Mouse (Mus musculus) CH12.LX (cell line): ENCODE results near the gene Shbg. TPM values are rescaled to one million over a fixed set of nuclear protein-coding genes. Genes with fewer than 3 reads are reported as not detected.
A peak's percentile ranks its signal among the peaks of the same experiment; 100 is the strongest.
"Not testable (repeated sequence)": the region's sequence is repeated elsewhere in the genome, so short reads cannot be mapped to it uniquely, and the experiment has no call there.

Experiments used
- DNase-seq: peaks from one replicate; pipeline ENCODE4 v3.0.0-alpha.2; 2013; ENCODE audit errors: extremely low read depth
- H3K27ac ChIP-seq: 2 replicates; pipeline ENCODE4 v1.5.1; 2012; ENCODE audit warnings: low read depth, mild to moderate bottlenecking, control low read depth, moderate library complexity; ENCODE audit not compliant: insufficient read depth
- H3K27me3 ChIP-seq: replicated peaks from 2 replicates; pipeline ENCODE3; 2012; ENCODE audit warnings: inconsistent platforms
- H3K36me3 ChIP-seq, 2 experiments: replicated peaks in 1 of 2; 2 replicates each; pipeline versions ENCODE3 to v1.6.1; 2012; ENCODE audit warnings: inconsistent platforms in 1 of 2, low read length in 1 of 2, mild to moderate bottlenecking in 1 of 2, mixed read lengths in 1 of 2, moderate library complexity in 1 of 2; ENCODE audit not compliant: control insufficient read depth in 1 of 2, insufficient read depth in 1 of 2
- H3K4me1 ChIP-seq, 2 experiments: 2 replicates each; pipeline ENCODE4 v1.6.1; 2012; ENCODE audit warnings: inconsistent platforms in 1 of 2, moderate library complexity in 1 of 2; ENCODE audit not compliant: insufficient read depth in 2 of 2, control insufficient read depth in 1 of 2
- H3K4me2 ChIP-seq: 2 replicates; pipeline ENCODE4 v1.6.1; 2012; ENCODE audit warnings: low read depth, mild to moderate bottlenecking, control low read depth; ENCODE audit not compliant: poor library complexity, insufficient read depth, severe bottlenecking
- H3K4me3 ChIP-seq, 3 experiments: fragments of 150-350 bp in 1 of 3; sonication (generic) in 1 of 3; replicated peaks in 1 of 3; 2 replicates each; pipeline versions ENCODE3 to v1.5.1; 2011 to 2012; ENCODE audit warnings: low read depth in 2 of 3, low read length in 2 of 3, mild to moderate bottlenecking in 2 of 3, moderate library complexity in 2 of 3, control low read depth in 1 of 3, improper control_type of control experiment in 1 of 3, inconsistent platforms in 1 of 3, mixed read lengths in 1 of 3; ENCODE audit not compliant: poor library complexity in 1 of 3
- H3K79me2 ChIP-seq: replicated peaks from 2 replicates; pipeline ENCODE4 v1.6.1; 2012; ENCODE audit warnings: mild to moderate bottlenecking, moderate library complexity; ENCODE audit not compliant: control insufficient read depth, poor library complexity, insufficient read depth, severe bottlenecking; ENCODE audit errors: extremely low read depth
- H3K9ac ChIP-seq: 2 replicates; pipeline ENCODE4 v1.6.1; 2012; ENCODE audit warnings: low read depth, mild to moderate bottlenecking, control low read depth, moderate library complexity; ENCODE audit not compliant: insufficient read depth
- H3K9me3 ChIP-seq: replicated peaks from 2 replicates; pipeline ENCODE3; 2012; ENCODE audit warnings: low read length, inconsistent platforms, mixed read lengths
- CTCF ChIP-seq, 2 experiments: IDR thresholded peaks in 1 of 2; conservative IDR thresholded peaks in 1 of 2; 2 replicates each; pipeline ENCODE4 v1.5.1; 2011 to 2012; ENCODE audit warnings: low read depth in 2 of 2, low read length in 2 of 2, improper control_type of control experiment in 1 of 2, inconsistent platforms in 1 of 2, mild to moderate bottlenecking in 1 of 2, moderate library complexity in 1 of 2
- HCFC1 ChIP-seq: IDR thresholded peaks from 2 replicates; pipeline ENCODE4 v1.6.1; 2012; ENCODE audit warnings: low read depth, mild to moderate bottlenecking, inconsistent platforms, low read length, improper control_type of control experiment
- MEF2A ChIP-seq: IDR thresholded peaks from 2 replicates; pipeline ENCODE4 v1.6.1; 2014; ENCODE audit warnings: low read depth, mild to moderate bottlenecking, inconsistent platforms, low read length, improper control_type of control experiment, borderline replicate concordance
- MXI1 ChIP-seq: IDR thresholded peaks from 2 replicates; pipeline ENCODE4 v1.6.1; 2011; ENCODE audit warnings: mild to moderate bottlenecking, low read depth, low read length, improper control_type of control experiment
- NELFE ChIP-seq: IDR thresholded peaks from 2 replicates; pipeline ENCODE4 v1.6.1; 2011; ENCODE audit warnings: low read depth, low read length, improper control_type of control experiment
- PAX5 ChIP-seq: IDR thresholded peaks from 2 replicates; pipeline ENCODE4 v1.6.1; 2012; ENCODE audit warnings: low read length, inconsistent platforms, mixed read lengths
- SIN3A ChIP-seq: IDR thresholded peaks from 2 replicates; pipeline ENCODE4 v1.6.1; 2012; ENCODE audit warnings: low read length, improper control_type of control experiment, inconsistent platforms
- ZKSCAN1 ChIP-seq: IDR thresholded peaks from 2 replicates; pipeline ENCODE4 v1.6.1; 2012; ENCODE audit warnings: low read depth, inconsistent platforms, low read length, improper control_type of control experiment, borderline replicate concordance
- ZNF384 ChIP-seq: IDR thresholded peaks from 2 replicates; pipeline ENCODE4 v1.6.1; 2012; ENCODE audit warnings: low read depth, low read length, improper control_type of control experiment, inconsistent platforms
- dilution Hi-C: fragments of 300-500 bp; cut with MboI; formaldehyde crosslinking; loops from 2 replicates; pipeline ENCODE4 v1.14.3; 2020; ENCODE audit warnings: low sequenced_read_pairs; ENCODE audit not compliant: extremely low pct_unique_long_range_greater_than_20kb, extremely low pct_ligation_motif_present
- in situ Hi-C: fragments of 300-500 bp; cut with MboI; formaldehyde crosslinking; loops from 3 replicates; pipeline ENCODE4 v1.14.3; 2019; ENCODE audit warnings: low sequenced_read_pairs, low pct_ligation_motif_present, low pct_unique_long_range_greater_than_20kb, mixed read lengths
- polyA plus RNA-seq: library from polyadenylated mRNA; unstranded; fragments of >175 nt; gene quantifications from 2 replicates; pipeline ENCODE4 v1.2.1, GENCODE M21; 2012; ENCODE audit warnings: low read depth; ENCODE audit not compliant: insufficient read length
- total RNA-seq, 2 experiments: library from RNA; depleted of rRNA; stranded (reverse); fragments of 300-350 nt in 1 of 2; fragments of >200 nt in 1 of 2; gene quantifications; 2 replicates each; pipeline ENCODE4 v1.2.3; 2012 to 2014

Gene Shbg
- total and polyA plus RNA-seq, 3 experiments = not detected

DNA sequence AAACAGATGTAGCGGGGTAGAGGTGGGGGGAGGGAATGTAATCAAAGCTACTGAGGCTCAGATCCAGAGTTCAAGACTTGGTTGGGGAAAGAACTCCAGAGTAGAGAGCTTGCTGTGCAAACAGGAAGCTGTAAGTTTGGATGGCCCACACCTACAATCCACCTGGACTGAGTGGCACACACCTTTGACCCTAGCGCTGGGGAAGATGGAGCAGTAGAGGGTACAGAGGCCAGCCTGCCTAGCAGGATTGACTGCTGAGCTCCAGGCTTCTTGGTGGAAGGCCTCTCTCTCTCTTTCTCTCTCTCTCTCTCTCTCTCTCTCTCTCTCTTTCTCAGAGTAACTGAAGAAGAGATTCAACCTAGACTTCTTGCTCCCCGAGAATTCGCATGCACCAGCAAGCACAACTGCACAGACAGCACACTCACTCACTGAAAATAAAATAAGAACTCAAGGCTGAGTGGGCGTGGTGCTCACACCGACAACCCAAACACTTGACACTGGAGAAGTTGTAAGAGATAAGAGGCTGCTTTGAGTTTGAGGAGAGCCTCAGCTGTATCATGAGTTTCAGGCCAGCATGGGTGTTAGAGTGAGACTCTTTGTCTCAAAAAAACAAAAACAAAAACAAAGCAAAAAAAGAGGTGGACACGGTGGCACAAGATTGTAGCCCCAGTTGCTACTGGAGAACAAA is 2.8 kb upstream of the Shbg start:
- Histone ChIP-seq H3K4me2 (no peak overlapping the region), H3K27me3 (peaks cover 58% of the 10 kb centered on the region), H3K79me2 (no peaks in the 10 kb centered on the region), H3K9ac (no peak overlapping the region), H3K9me3 (no peaks in the 10 kb centered on the region), H3K4me3 (no peak overlapping the region), H3K27ac (no peak overlapping the region), H3K4me1 (no peaks in the 10 kb centered on the region), H3K36me3 (no peaks in the 10 kb centered on the region)
- DNase-seq = no peak
- in situ Hi-C loops (no loop called here), dilution Hi-C loops (no loop called here)
- TF ChIP-seq ZKSCAN1 (no peak), SIN3A (no peak)

DNA sequence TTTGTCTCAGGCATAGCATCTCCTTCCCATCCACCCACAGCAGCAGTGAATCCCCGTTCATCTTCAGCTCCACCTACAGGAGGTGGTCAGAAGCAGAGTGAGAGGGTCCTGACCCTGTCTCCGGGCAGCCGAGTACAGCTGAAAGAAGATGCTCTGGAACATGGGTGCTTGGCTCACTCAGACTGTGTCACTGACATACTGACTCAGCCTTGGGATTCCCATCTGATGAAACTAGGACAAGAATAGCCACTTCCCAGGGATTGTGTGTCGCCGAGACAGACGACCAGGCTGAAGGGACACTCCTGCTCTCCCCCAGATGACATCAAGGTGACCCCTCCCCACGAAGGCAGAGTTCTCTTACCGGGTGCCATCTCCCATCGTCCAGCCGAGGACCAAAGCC is 924 bp downstream of the Shbg start:
- in situ Hi-C loops = loop anchor here (5.0 kb wide), 1 partner anchor 74 kb away; no protein-coding TSS in a partner anchor
- Histone ChIP-seq H3K27me3 (peaks cover 75% of the 10 kb centered on the region), H3K4me3 (no peak overlapping the region), H3K9me3 (no peaks in the 10 kb centered on the region), H3K36me3 (no peaks in the 10 kb centered on the region), H3K4me1 (peaks cover 0 to 11% of the 10 kb centered on the region in 2 experiments; a peak in 3 of 4 replicates), H3K9ac (no peak overlapping the region), H3K27ac (no peak overlapping the region), H3K79me2 (no peaks in the 10 kb centered on the region), H3K4me2 (no peak overlapping the region)
- TF ChIP-seq PAX5 (no peak), MEF2A (no peak), CTCF (conservative IDR thresholded peaks at IDR 0.05 in 1 of 2, IDR thresholded peaks at IDR 0.05 in 1 of 2; ENCODE audit: low read depth in 2 of 2, low read length in 2 of 2) (peak in 1 of 2 experiments; percentile 28; a peak in 2 of 4 replicates)
- DNase-seq = no peak
- dilution Hi-C loops = no loop called here

- H3K9ac ChIP-seq, H3K79me2 ChIP-seq, H3K27ac ChIP-seq, dilution Hi-C loops: not testable (repeated sequence)
- peaks cover 0 to 11% of the 10 kb centered on the region in 2 experiments; a peak in 3 of 4 replicates for H3K4me1 ChIP-seq
- peaks cover 87% of the 10 kb centered on the region for H3K27me3 ChIP-seq
- TF ChIP-seq ZNF384 (peak; percentile 80), NELFE (0 out of 2 replicates have a peak, but pooled peaks have one; percentile 40), HCFC1 (0 out of 2 replicates have a peak, but pooled peaks have one; percentile 17), MXI1 (0 out of 2 replicates have a peak, but pooled peaks have one; percentile 36)
- TF ChIP-seq, all 38 proteins: peak for 4; not testable (repeated sequence) for 34
- peak overlapping the region; percentile 99 for H3K4me2 ChIP-seq
- H3K36me3 ChIP-seq, in situ Hi-C loops, H3K4me3 ChIP-seq, H3K9me3 ChIP-seq, DNase-seq: not testable (repeated sequence)
Measured at GRCm38 (mm10) chr11:69614257-69614588, 3.5 kb downstream of the Shbg start.
